Mouse (Mus musculus) lung, postnatal 0 days (tissue): ENCODE data around the gene Ints3.

Experiments
- CTCF ChIP-seq: IDR thresholded peaks from 2 replicates; pipeline ENCODE4 v1.5.1; 2016; ENCODE audit warnings: antibody characterized with exemption, mild to moderate bottlenecking
- EP300 ChIP-seq: IDR thresholded peaks from 2 replicates; pipeline ENCODE4 v1.6.1; 2016; ENCODE audit warnings: antibody characterized with exemption, mild to moderate bottlenecking, control low read depth

DNA sequence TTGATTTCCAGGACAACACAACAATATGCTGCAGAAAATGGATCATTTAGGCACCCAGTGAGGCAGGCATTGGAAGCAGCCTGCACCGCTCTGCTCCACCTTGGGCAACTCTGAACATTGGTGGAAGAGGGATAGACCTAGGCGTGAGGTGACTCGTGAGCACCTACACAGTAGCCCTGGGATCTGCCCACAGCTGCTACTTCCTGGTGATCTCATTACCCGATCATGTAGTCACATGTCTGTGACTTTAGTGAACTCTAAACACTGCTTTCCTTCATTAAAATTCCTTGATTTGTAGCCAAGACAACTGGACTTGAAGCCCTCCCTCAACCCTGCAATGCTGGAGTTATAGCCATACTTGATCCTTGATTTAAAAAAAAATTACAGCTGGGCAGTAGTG is 59.1 kb downstream of the Ints3 start:
- TF ChIP-seq CTCF (no peak), EP300 (no peak)
